Mouse (Mus musculus) forebrain, embryonic 14.5 days (tissue): ENCODE measurements at regions not wholly inside any gene's neighbourhood (a gene's known extent, or its start where the extent isn't known, plus 50 kb on each side); places are given as distances from the start of the nearest gene placed in this dataset.

Experiments used
- ATAC-seq: fragments of 200-750 bp; cut with Nextera tagmentation; 2 replicates; pipeline ENCODE4 v1.8.0; 2017; ENCODE audit warnings: mild to moderate bottlenecking, moderate library complexity
- DNase-seq: peaks from one replicate; pipeline ENCODE4 v3.0.0-alpha.2; 2015; ENCODE audit warnings: low spot score
- H3K27ac ChIP-seq: fragments of 300-500 bp; sonication (generic); 2 replicates; pipeline ENCODE4 v1.5.1; 2014; ENCODE audit warnings: low read depth, mild to moderate bottlenecking, control low read depth, low read length, moderate library complexity
- H3K27me3 ChIP-seq: fragments of 300-500 bp; sonication (generic); replicated peaks from 2 replicates; pipeline ENCODE4 v1.6.1; 2014; ENCODE audit warnings: low read length, control low read depth, mixed read lengths; ENCODE audit not compliant: control insufficient read depth, insufficient read depth
- H3K36me3 ChIP-seq: fragments of 300-500 bp; sonication (generic); 2 replicates; pipeline ENCODE4 v1.6.1; 2014; ENCODE audit warnings: low read length, control low read depth; ENCODE audit not compliant: control insufficient read depth, insufficient read depth
- H3K4me1 ChIP-seq: fragments of 300-500 bp; sonication (generic); 2 replicates; pipeline ENCODE4 v1.6.1; 2014; ENCODE audit warnings: antibody characterized with exemption, low read length, control low read depth; ENCODE audit not compliant: control insufficient read depth, insufficient read depth
- H3K4me2 ChIP-seq: fragments of 300-500 bp; sonication (generic); 2 replicates; pipeline ENCODE4 v1.6.1; 2014; ENCODE audit warnings: mild to moderate bottlenecking, control low read depth, low read length
- H3K4me3 ChIP-seq: fragments of 300-500 bp; sonication (generic); 2 replicates; pipeline ENCODE4 v1.5.1; 2014; ENCODE audit warnings: low read depth, low read length, control low read depth
- H3K9ac ChIP-seq: fragments of 300-500 bp; sonication (generic); 2 replicates; pipeline ENCODE4 v1.6.1; 2014; ENCODE audit warnings: mild to moderate bottlenecking, low read length, control low read depth, moderate library complexity
- H3K9me3 ChIP-seq: fragments of 300-500 bp; sonication (generic); replicated peaks from 2 replicates; pipeline ENCODE4 v1.6.1; 2016; ENCODE audit warnings: low read length, control low read depth, mixed read lengths; ENCODE audit not compliant: control insufficient read depth
- WGBS: fragments of 180-500 bp; shearing (Covaris S2); extraction: QIAGEN DNeasy Blood & Tissue Kit; methylation state at CpG from one replicate; pipeline ENCODE4 v1.1.7; 2014; 5-methylcytosine and 5-hydroxymethylcytosine counted together

GRCm38 (mm10) chr10:48066986-48067385 lies 1721.6 kb downstream of the Grik2 start:
- Histone ChIP-seq H3K27ac (no peak overlapping the region), H3K36me3 (no peaks in the 10 kb centered on the region), H3K4me3 (no peak overlapping the region), H3K9ac (no peak overlapping the region), H3K27me3 (no peaks in the 10 kb centered on the region), H3K9me3 (no peaks in the 10 kb centered on the region), H3K4me1 (no peaks in the 10 kb centered on the region), H3K4me2 (no peak overlapping the region)
- DNase-seq (no peak), ATAC-seq (no peak)
- WGBS, result 79% methylated on average over 1 of the region's 1 CpGs

- Histone ChIP-seq H3K9ac (no peak overlapping the region), H3K4me3 (no peak overlapping the region), H3K27me3 (no peaks in the 10 kb centered on the region), H3K27ac (no peak overlapping the region), H3K36me3 (no peaks in the 10 kb centered on the region), H3K9me3 (no peaks in the 10 kb centered on the region), H3K4me2 (no peak overlapping the region), H3K4me1 (no peaks in the 10 kb centered on the region)
- DNase-seq (no peak), ATAC-seq (no peak)
- 91% methylated on average over 1 of the region's 1 CpGs for WGBS
Measured at GRCm38 (mm10) chr10:48027296-48027695, 1761.3 kb downstream of the Grik2 start.

GRCm38 (mm10) chr10:47991328-47992044 lies 1797.1 kb downstream of the Grik2 start:
- Histone ChIP-seq H3K4me3 (no peak overlapping the region), H3K4me1 (no peaks in the 10 kb centered on the region), H3K36me3 (no peaks in the 10 kb centered on the region), H3K4me2 (no peak overlapping the region), H3K27me3 (no peaks in the 10 kb centered on the region), H3K9ac (no peak overlapping the region), H3K9me3 (no peaks in the 10 kb centered on the region), H3K27ac (no peak overlapping the region)
- DNase-seq, result peak; percentile 21
- peak; percentile 62; the same call in 1 of the 2 replicates for ATAC-seq
- 27% methylated on average over 4 of the region's 4 CpGs for WGBS

GRCm38 (mm10) chr10:47979028-47979427 lies 1809.5 kb downstream of the Grik2 start:
- Histone ChIP-seq H3K4me1 (no peaks in the 10 kb centered on the region), H3K9ac (no peak overlapping the region), H3K9me3 (no peaks in the 10 kb centered on the region), H3K27ac (no peak overlapping the region), H3K36me3 (no peaks in the 10 kb centered on the region), H3K4me3 (no peak overlapping the region), H3K4me2 (no peak overlapping the region), H3K27me3 (no peaks in the 10 kb centered on the region)
- ATAC-seq, result peak; percentile 80; the same call in 1 of the 2 replicates
- DNase-seq, result peak; percentile 79
